Mouse (Mus musculus) ES-Bruce4 (cell line): ENCODE results near the gene Cyp8b1.

Source experiments
- CTCF ChIP-seq: IDR thresholded peaks from one replicate; pipeline ENCODE4 v1.8.1; 2011; ENCODE audit warnings: low read depth, low read length
- EP300 ChIP-seq: IDR thresholded peaks from 2 replicates; pipeline ENCODE4 v1.6.1; 2011; ENCODE audit warnings: low read depth, low read length; ENCODE audit not compliant: insufficient read depth

GRCm38 (mm10) chr9:121905556-121906185 lies 10.4 kb downstream of the Cyp8b1 start:
- no peak for TF ChIP-seq CTCF
- TF ChIP-seq EP300: no peak
